Mouse (Mus musculus) granulocyte monocyte progenitor cell, adult 5-6 weeks (primary cell): Measurements from ENCODE around the gene Fxr1. TPM values are rescaled to one million over a fixed set of nuclear protein-coding genes. Genes with fewer than 3 reads are reported as not detected.

Experiments used
- total RNA-seq, 2 experiments: library from RNA; stranded (forward) in 1 of 2; stranded (reverse) in 1 of 2; fragments of 200-712, 200-1000 nt in 1 of 2; fragments of >200 nt in 1 of 2; fragmentation: Nextera tagmentation in 1 of 2; gene quantifications; 2 replicates each; pipeline ENCODE4 v1.2.3; 2014 to 2017

Fxr1 gene
- total RNA-seq, 2 experiments from 2014 or later: 85.8 to 183 TPM

Other genes with a start within 250 kb of the Fxr1 start
- 20.5 and 39.4 TPM in 2 replicates for gene Ttc14, start 220.1 kb upstream of the Fxr1 start, total RNA-seq (2014; fragmentation: Nextera tagmentation)
- gene Ttc14, start 220.1 kb upstream of the Fxr1 start, total RNA-seq (2017): 59.6 and 63.2 TPM in 2 replicates
- gene Ccdc39, start 175.6 kb upstream of the Fxr1 start, total RNA-seq (2014; fragmentation: Nextera tagmentation): not detected in 2 replicates
- gene Ccdc39, start 175.6 kb upstream of the Fxr1 start, total RNA-seq (2017): 0.09 TPM in 1 of 2 replicates, not detected in the other
- 128 and 161 TPM in 2 replicates for gene Dnajc19, start 61.4 kb downstream of the Fxr1 start, total RNA-seq (2014; fragmentation: Nextera tagmentation)
- 166 and 185 TPM in 2 replicates for gene Dnajc19, start 61.4 kb downstream of the Fxr1 start, total RNA-seq (2017)